Mouse (Mus musculus) kidney, adult 2 months (tissue): ENCODE measurements around the gene Atl3.

Experiments
- CTCF ChIP-seq: fragments of 200-500 bp; conservative IDR thresholded peaks from 2 replicates; pipeline ENCODE4 v1.5.1; 2011; ENCODE audit warnings: low read depth, mild to moderate bottlenecking, control low read depth, low read length, moderate library complexity, mixed read lengths; ENCODE audit not compliant: insufficient read depth, insufficient read length
- POLR2A ChIP-seq: fragments of 200-500 bp; IDR thresholded peaks from one replicate; pipeline ENCODE4 v1.6.1; 2011; ENCODE audit warnings: low read depth, low read length, control low read depth

- TF ChIP-seq CTCF (no peak), POLR2A (no peak)
Observed at GRCm38 (mm10) chr19:7491960-7492359, 1.9 kb upstream of the Atl3 start.
